Mouse (Mus musculus): ENCODE data around the gene Lrrc41. TPM values are rescaled to one million over a fixed set of nuclear protein-coding genes. Genes with fewer than 3 reads are reported as not detected.

Lrrc41 gene
- total and polyA plus RNA-seq, 2 experiments from 2014 or later = 61.9 to 133 TPM

- H3K4me2 ChIP-seq (ENCODE audit: low read depth, low read length) = no peak overlapping the region
- DNase-seq (ENCODE audit: low spot score) (no peak), ATAC-seq (no peak)
- no peak for TF ChIP-seq CTCF (IDR thresholded peaks at IDR 0.05; ENCODE audit: low read depth)
- H3K4me3 ChIP-seq (ENCODE audit: low read length) = no peak overlapping the region
- H3K4me1 ChIP-seq (ENCODE audit: insufficient read depth, low read length) = no peaks in the 10 kb centered on the region
- H3K9ac ChIP-seq (replicated peaks; ENCODE audit: low read length) = no peak overlapping the region
- H3K9me3 ChIP-seq (ENCODE audit: low read length) = no peaks in the 10 kb centered on the region
- H3K27me3 ChIP-seq (ENCODE audit: insufficient read depth, low read length) = no peaks in the 10 kb centered on the region
- H3K36me3 ChIP-seq (ENCODE audit: insufficient read depth, low read length) = no peaks in the 10 kb centered on the region
- WGBS = 85% methylated on average over 4 of the region's 4 CpGs
- no peak overlapping the region for H3K27ac ChIP-seq
Observed at GRCm38 (mm10) chr4:116133126-116133525, 58.1 kb downstream of the Lrrc41 start.

- ATAC-seq (peak; percentile 40; the same call in 1 of the 2 replicates), DNase-seq (ENCODE audit: low spot score) (peak; percentile 87)
- peak; percentile 93 for TF ChIP-seq CTCF (IDR thresholded peaks at IDR 0.05; ENCODE audit: low read depth)
- no peaks in the 10 kb centered on the region for H3K9me3 ChIP-seq (ENCODE audit: low read length)
- H3K4me2 ChIP-seq (ENCODE audit: low read depth, low read length) = no peak overlapping the region
- H3K27me3 ChIP-seq (ENCODE audit: insufficient read depth, low read length) = no peaks in the 10 kb centered on the region
- no peaks in the 10 kb centered on the region for H3K4me1 ChIP-seq (ENCODE audit: insufficient read depth, low read length)
- 28% methylated on average over 2 of the region's 2 CpGs for WGBS
- H3K9ac ChIP-seq (replicated peaks; ENCODE audit: low read length) = no peak overlapping the region
- H3K4me3 ChIP-seq (ENCODE audit: low read length) = no peak overlapping the region
- no peak overlapping the region for H3K27ac ChIP-seq
- H3K36me3 ChIP-seq (ENCODE audit: insufficient read depth, low read length) = no peaks in the 10 kb centered on the region
Observed at GRCm38 (mm10) chr4:116134990-116135389, 59.9 kb downstream of the Lrrc41 start.

GRCm38 (mm10) chr4:116137421-116137996 lies 62.4 kb downstream of the Lrrc41 start:
- Histone ChIP-seq H3K4me3 (ENCODE audit: low read length) (no peak overlapping the region), H3K9me3 (ENCODE audit: low read length) (no peaks in the 10 kb centered on the region), H3K9ac (replicated peaks; ENCODE audit: low read length) (no peak overlapping the region), H3K27me3 (ENCODE audit: insufficient read depth, low read length) (no peaks in the 10 kb centered on the region), H3K27ac (no peak overlapping the region), H3K36me3 (ENCODE audit: insufficient read depth, low read length) (no peaks in the 10 kb centered on the region), H3K4me2 (ENCODE audit: low read depth, low read length) (no peak overlapping the region), H3K4me1 (ENCODE audit: insufficient read depth, low read length) (no peaks in the 10 kb centered on the region)
- whole genome bisulfite sequencing = 50% methylated on average over 13 of the region's 13 CpGs
- ATAC-seq = no peak
- TF ChIP-seq CTCF (IDR thresholded peaks at IDR 0.05; ENCODE audit: low read depth) = no peak
- no peak for DNase-seq (ENCODE audit: low spot score)

- Histone ChIP-seq H3K27me3 (ENCODE audit: insufficient read depth, low read length) (no peaks in the 10 kb centered on the region), H3K4me3 (ENCODE audit: low read length) (no peak overlapping the region), H3K4me1 (ENCODE audit: insufficient read depth, low read length) (peaks cover 7% of the 10 kb centered on the region; the same call in 1 of the 2 replicates), H3K9me3 (ENCODE audit: low read length) (no peaks in the 10 kb centered on the region), H3K36me3 (ENCODE audit: insufficient read depth, low read length) (no peaks in the 10 kb centered on the region), H3K9ac (replicated peaks; ENCODE audit: low read length) (no peak overlapping the region), H3K4me2 (ENCODE audit: low read depth, low read length) (no peak overlapping the region), H3K27ac (no peak overlapping the region)
- ATAC-seq = no peak
- TF ChIP-seq CTCF (IDR thresholded peaks at IDR 0.05; ENCODE audit: low read depth) = no peak
- no peak for DNase-seq (ENCODE audit: low spot score)
- 76% methylated on average over 7 of the region's 7 CpGs for WGBS
Observed at GRCm38 (mm10) chr4:116140801-116141574, 65.9 kb downstream of the Lrrc41 start.

GRCm38 (mm10) chr4:116141736-116142135 lies 66.7 kb downstream of the Lrrc41 start:
- ATAC-seq = no peak
- WGBS = 69% methylated on average over 1 of the region's 1 CpGs
- H3K27me3 ChIP-seq (ENCODE audit: insufficient read depth, low read length) = no peaks in the 10 kb centered on the region

GRCm38 (mm10) chr4:116142269-116142668 lies 67.2 kb downstream of the Lrrc41 start:
- H3K9me3 ChIP-seq (ENCODE audit: low read length) = no peaks in the 10 kb centered on the region
- DNase-seq (ENCODE audit: low spot score) (no peak), ATAC-seq (no peak)
- no peak overlapping the region for H3K4me2 ChIP-seq (ENCODE audit: low read depth, low read length)
- no peak overlapping the region for H3K9ac ChIP-seq (replicated peaks; ENCODE audit: low read length)
- no peak overlapping the region for H3K27ac ChIP-seq
- no peaks in the 10 kb centered on the region for H3K36me3 ChIP-seq (ENCODE audit: insufficient read depth, low read length)
- no peak overlapping the region for H3K4me3 ChIP-seq (ENCODE audit: low read length)
- peaks cover 7% of the 10 kb centered on the region; the same call in 1 of the 2 replicates for H3K4me1 ChIP-seq (ENCODE audit: insufficient read depth, low read length)
- TF ChIP-seq CTCF (IDR thresholded peaks at IDR 0.05; ENCODE audit: low read depth) = no peak
- 68% methylated on average over 7 of the region's 7 CpGs for WGBS
- H3K27me3 ChIP-seq (ENCODE audit: insufficient read depth, low read length) = no peaks in the 10 kb centered on the region

More at GRCm38 (mm10) chr4:116141736-116142135, 66.7 kb downstream of the Lrrc41 start:
- TF ChIP-seq CTCF (IDR thresholded peaks at IDR 0.05; ENCODE audit: low read depth) = no peak
- Histone ChIP-seq H3K36me3 (ENCODE audit: insufficient read depth, low read length) (no peaks in the 10 kb centered on the region), H3K9ac (replicated peaks; ENCODE audit: low read length) (no peak overlapping the region), H3K27ac (no peak overlapping the region), H3K9me3 (ENCODE audit: low read length) (no peaks in the 10 kb centered on the region), H3K4me3 (ENCODE audit: low read length) (no peak overlapping the region), H3K4me2 (ENCODE audit: low read depth, low read length) (no peak overlapping the region), H3K4me1 (ENCODE audit: insufficient read depth, low read length) (peaks cover 7% of the 10 kb centered on the region; the same call in 1 of the 2 replicates)
- no peak for DNase-seq (ENCODE audit: low spot score)

All from hindbrain, postnatal 0 days (tissue).